Mouse (Mus musculus): ENCODE measurements around the gene Slc25a3.
A peak's percentile ranks its signal among the peaks of the same experiment; 100 is the strongest.

The Slc25a3 gene

DNA sequence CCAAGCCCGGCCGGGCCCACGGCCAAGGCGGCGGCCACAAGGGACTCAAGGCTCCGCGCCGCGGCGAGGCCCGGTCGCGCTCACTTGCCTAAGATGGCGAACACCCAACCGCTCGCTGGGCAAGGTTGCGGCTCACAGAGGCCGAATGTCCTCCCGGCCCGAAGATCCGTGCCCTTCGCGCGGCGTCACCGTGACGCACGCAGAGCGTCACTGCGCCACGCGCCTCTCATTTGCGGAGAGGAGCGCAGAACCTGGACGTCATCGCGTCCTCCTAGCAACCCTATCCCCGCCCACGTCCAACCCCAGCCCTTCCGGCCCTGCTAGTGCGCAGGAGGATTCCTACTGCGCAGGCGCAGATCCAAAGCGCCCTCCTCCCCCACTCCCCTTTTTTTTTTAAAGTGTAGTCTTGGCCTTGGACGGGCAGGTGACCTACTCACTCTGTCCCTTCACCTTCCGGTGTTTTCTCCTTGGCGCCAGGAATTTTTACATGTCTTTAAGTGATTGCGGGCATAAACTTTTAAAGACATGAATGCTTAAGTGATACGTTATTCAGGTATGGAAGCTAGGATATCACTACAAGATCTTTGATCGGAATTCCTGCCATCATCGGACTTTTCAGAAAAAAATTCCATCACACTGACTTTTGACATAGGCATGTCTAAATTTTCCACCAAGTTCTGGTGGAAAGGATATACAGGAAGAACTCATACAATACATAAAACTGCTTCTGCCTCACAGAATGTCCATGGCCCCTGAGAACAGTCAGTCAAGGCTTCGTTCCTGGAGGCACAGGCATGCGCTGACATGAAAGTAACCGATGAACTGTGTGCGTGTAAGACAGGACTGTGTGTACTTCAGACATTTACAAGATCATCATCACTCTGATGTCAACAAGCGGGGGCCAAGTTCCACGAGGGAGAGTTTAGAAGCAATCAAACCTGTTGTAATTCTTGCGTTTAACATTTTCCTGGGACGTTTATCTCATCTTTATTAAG, at the start of gene Slc25a3:
Gene Slc25a3, minus strand, starts transcription at position 232 of the 995 bp plus-strand sequence.
- DNase-seq (ENCODE audit: low read depth, low spot score): peak; percentile 99

DNA sequence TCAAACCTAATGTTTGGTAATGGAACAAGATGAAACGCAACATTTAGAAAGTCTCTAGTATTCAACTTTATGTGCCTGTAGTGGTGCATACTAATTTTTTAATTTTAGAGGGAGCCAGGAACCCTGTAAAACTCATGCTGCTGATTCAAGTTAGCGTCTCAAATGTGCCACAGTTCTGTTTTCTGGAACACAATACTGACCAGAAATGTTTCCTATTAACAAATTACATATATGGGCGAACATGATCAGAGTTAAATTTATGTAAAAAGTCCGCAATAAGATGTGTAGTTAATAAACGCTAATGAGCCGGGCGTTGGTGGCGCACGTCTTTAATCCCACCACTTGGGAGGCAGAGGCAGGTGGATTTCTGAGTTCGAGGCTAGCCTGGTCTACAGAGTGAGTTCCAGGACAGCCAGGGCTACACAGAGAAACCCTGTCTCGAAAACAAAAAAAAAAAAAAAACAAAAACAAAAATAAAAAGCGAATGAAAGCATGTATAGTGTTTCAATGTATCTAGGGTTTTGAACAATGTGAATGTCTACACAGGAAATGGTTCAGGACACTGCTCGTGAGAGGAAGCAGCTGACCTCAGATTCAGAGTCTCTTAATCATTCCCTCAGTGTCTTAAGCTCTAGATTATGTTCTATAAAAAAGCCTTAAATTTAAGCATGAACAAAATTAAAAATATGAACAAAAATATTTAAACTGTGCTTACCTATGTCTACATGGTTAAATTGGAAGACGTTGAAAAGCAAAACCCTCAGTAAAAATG, 48.7 kb upstream of the Slc25a3 start:
- peak; percentile 57 for DNase-seq (ENCODE audit: low read depth, low spot score)

GRCm38 (mm10) chr10:91171455-91172328, 47.8 kb upstream of the Slc25a3 start:
- peak; percentile 95 for DNase-seq (ENCODE audit: low read depth, low spot score)

GRCm38 (mm10) chr10:91171041-91171440, 47.2 kb upstream of the Slc25a3 start:
- no peak for DNase-seq (ENCODE audit: low read depth, low spot score)

GRCm38 (mm10) chr10:91170143-91170941, 46.5 kb upstream of the Slc25a3 start:
- DNase-seq (ENCODE audit: low read depth, low spot score): peak; percentile 91

GRCm38 (mm10) chr10:91169414-91170065, 45.7 kb upstream of the Slc25a3 start:
- peak; percentile 45 for DNase-seq (ENCODE audit: low read depth, low spot score)

GRCm38 (mm10) chr10:91167352-91167751, 43.5 kb upstream of the Slc25a3 start:
- no peak for DNase-seq (ENCODE audit: low read depth, low spot score)

DNA sequence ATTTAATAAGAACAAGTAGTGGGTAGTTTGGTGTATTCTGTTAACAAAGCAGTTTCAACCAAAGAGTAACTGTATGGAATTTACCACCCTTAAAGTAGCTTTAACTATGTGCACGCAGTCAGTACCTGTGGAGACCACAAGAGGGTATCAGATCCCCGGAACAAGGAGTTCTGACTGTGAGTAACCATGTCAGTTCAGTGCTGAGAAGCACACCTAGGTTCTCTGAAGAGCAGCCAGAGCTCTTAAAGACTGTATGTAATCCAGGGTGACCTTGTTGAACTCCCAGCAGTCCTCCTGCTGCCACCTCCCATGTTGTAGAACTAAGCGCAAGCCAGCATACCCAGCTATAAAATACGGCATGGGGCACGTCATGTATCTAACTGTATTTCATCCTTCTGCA, 43.0 kb upstream of the Slc25a3 start:
- peak; percentile 74 for DNase-seq (ENCODE audit: low read depth, low spot score)

DNA sequence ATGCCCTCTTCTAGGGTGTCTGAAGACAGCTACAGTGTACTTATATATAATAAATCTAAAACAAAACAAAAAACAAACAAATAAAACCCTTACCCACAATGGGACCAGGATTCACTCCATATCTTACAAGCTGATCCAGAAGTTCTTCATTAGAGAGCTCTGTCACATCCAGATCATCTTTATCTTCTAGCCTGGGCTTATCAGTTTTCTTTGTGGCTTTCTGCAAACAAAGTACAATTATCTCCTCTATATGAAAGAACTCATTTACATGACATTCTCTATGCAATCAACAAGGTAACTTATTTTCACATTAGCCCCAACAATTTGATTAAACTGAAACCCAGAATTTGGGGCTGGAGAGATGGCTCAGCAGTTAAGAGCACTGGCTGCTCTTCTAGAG, 42.0 kb upstream of the Slc25a3 start:
- DNase-seq (ENCODE audit: low read depth, low spot score): no peak

DNA sequence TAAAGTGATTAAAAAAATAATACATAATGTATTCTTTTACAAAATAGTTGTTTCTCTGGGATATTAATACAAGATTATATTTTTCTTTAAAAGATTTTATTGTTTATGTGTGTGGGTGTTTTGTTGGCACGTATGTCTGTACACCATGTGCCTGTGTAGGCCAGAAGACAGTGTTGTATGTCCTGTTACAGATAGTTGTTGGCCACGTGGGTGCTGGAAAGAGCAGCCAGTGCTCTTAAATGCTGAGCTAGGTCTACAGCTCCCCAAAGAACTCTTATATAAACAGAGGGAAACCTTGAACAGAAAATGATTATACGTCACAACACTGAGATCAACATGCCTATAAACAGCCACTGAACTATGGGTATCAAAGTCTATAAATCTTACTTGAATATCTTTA, 40.6 kb upstream of the Slc25a3 start:
- DNase-seq (ENCODE audit: low read depth, low spot score): no peak

GRCm38 (mm10) chr10:91162511-91163163, 38.8 kb upstream of the Slc25a3 start:
- DNase-seq (ENCODE audit: low read depth, low spot score): no peak

DNA sequence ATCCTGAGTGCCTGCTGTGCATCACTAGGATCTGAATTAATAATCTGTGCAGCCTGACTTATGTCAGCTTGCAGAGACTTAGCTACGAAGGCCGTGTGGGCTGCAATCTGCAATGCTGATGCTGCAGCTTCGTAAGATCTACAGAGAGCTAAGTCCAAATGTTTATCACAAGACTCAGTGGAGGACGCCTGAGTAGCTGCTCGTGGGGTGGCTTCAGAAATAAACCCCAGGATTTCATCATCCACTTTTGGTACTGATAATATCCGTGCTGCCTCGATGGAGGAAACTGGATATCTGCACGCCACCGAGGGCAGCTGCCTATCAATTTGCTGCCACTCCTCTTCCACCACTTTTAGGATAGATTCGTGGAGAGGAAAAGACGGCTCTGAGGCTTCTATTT, 38.2 kb upstream of the Slc25a3 start:
- DNase-seq (ENCODE audit: low read depth, low spot score): no peak

DNA sequence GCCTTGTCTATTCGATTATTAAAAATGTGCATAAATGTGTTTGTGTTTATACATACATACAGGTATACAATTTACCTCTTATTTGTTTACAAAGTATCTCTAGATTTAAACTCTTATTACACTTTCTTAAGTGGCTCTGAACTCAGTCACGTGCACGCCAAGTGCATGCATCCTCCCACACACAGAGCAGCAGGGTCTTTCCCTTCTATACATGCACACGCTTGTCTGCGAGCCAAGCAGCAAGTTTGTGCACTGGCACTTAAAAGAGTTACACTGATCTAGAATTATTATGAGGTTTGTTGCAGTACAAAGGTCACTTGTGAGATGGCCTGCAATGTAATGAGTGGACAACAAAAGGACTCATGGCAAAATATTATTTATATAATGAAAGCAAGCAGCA, 37.1 kb upstream of the Slc25a3 start:
- no peak for DNase-seq (ENCODE audit: low read depth, low spot score)

- DNase-seq (ENCODE audit: low read depth, low spot score): no peak
Observed at GRCm38 (mm10) chr10:91158442-91158841, 34.6 kb upstream of the Slc25a3 start.

DNA sequence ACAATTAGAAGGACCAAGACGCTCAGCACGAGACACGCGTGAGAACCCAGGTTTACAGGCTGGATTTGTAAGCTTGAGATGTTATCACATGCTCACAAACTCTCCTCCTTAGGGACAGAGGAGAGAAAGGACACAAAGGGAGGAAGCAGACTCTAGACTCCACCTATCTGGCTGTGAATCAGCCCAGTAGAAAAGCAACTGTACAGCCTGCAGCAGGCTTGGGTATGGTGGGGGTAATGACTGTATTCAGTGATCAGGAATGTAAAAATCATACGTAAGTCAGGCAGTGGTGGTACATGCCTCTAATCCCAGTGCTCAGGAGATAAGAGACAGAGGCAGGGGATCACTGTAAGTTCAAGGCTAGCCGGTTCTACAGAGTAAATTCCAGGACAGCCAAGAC, 32.5 kb upstream of the Slc25a3 start:
- no peak for DNase-seq (ENCODE audit: low read depth, low spot score)

DNA sequence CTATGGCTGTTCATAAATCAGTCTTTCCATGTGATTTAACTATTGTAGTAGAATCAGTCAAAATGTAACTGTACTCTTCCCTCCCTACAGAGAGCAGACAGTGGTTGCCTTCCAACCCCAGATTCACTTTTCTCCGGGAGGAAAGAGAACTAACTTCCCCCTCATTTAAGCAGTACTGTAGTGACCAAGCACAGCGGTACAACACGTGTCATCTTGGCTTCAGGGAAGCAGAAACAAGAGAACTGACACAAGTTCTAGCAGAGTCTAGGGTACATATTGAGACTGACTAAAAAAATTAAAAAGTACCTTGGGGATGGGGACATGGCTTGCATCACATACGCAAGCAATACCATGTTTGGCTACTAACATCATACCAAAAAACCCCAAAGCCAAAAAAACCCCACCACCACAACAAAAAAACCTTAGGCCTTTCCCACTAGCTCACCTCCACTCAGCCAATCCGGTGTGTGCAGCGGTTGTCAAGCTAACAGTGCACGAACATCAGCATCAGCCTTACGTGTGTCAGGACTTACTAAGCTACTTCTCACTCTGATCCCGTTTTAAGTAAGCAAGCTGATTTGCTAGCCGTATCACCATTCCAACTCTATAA, 30.1 kb upstream of the Slc25a3 start:
- no peak for DNase-seq (ENCODE audit: low read depth, low spot score)

GRCm38 (mm10) chr10:91145413-91145812, 21.6 kb upstream of the Slc25a3 start:
- no peak for DNase-seq (ENCODE audit: low read depth, low spot score)

- peak; percentile 60 for DNase-seq (ENCODE audit: low read depth, low spot score)
Observed at GRCm38 (mm10) chr10:91143313-91144230, 19.7 kb upstream of the Slc25a3 start.

All from A20 (cell line).